Mouse (Mus musculus) intestine, postnatal 0 days (tissue): Measurements from ENCODE around the gene Gm5039. TPM values are rescaled to one million over a fixed set of nuclear protein-coding genes. Genes with fewer than 3 reads are reported as not detected.

Experiments used
- polyA plus RNA-seq: library from polyadenylated mRNA; unstranded; fragments of >200 nt; fragmentation: Nextera tagmentation; extraction: Ambion mirVana; gene quantifications from 2 replicates; pipeline ENCODE4 v1.2.1, GENCODE M21; 2015

Gene Gm5039
- polyA plus RNA-seq, 1 experiment from 2014 or later, result not detected

Other genes starting within 250 kb of the Gm5039 start
- gene Gm16368, start 240.3 kb downstream of the Gm5039 start, polyA plus RNA-seq, result not detected in 2 replicates
- gene Gm10436, start 141.9 kb downstream of the Gm5039 start, polyA plus RNA-seq, result not detected in 2 replicates
- gene Gm8332, start 73.9 kb downstream of the Gm5039 start, polyA plus RNA-seq, result not detected in 2 replicates
- gene Gm5662, start 49.5 kb downstream of the Gm5039 start, polyA plus RNA-seq, result not detected in 2 replicates
- gene Adck1, start 36.5 kb upstream of the Gm5039 start, polyA plus RNA-seq, result 10.9 and 11.4 TPM in 2 replicates